Mouse (Mus musculus) thymus, adult 2 months (tissue): ENCODE data around the gene Elmo3. TPM values are rescaled to one million over a fixed set of nuclear protein-coding genes. Genes with fewer than 3 reads are reported as not detected.

Experiments used
- DNase-seq: peaks from one replicate; pipeline ENCODE4 v3.0.0; 2021
- H3K27ac ChIP-seq: fragments of 200-500 bp; 2 replicates; pipeline ENCODE4 v1.5.1; 2012; ENCODE audit warnings: low read length, control low read depth; ENCODE audit not compliant: control insufficient read depth, insufficient read depth
- H3K27me3 ChIP-seq: fragments of 200-500 bp; 2 replicates; pipeline ENCODE4 v1.6.1; 2012; ENCODE audit warnings: mild to moderate bottlenecking, low read length, moderate library complexity, mixed read lengths; ENCODE audit not compliant: control insufficient read depth, insufficient read depth
- H3K36me3 ChIP-seq: fragments of 200-500 bp; 2 replicates; pipeline ENCODE4 v1.6.1; 2012; ENCODE audit warnings: mild to moderate bottlenecking, low read length, moderate library complexity; ENCODE audit not compliant: control insufficient read depth, insufficient read depth
- H3K4me1 ChIP-seq: fragments of 200-500 bp; replicated peaks from 2 replicates; pipeline ENCODE4 v1.6.1; 2012; ENCODE audit warnings: low read length; ENCODE audit not compliant: control insufficient read depth, insufficient read depth
- H3K4me3 ChIP-seq: fragments of 200-500 bp; 2 replicates; pipeline ENCODE4 v1.5.1; 2012; ENCODE audit warnings: mild to moderate bottlenecking, low read length, control low read depth, moderate library complexity; ENCODE audit not compliant: control insufficient read depth, insufficient read depth
- CTCF ChIP-seq: fragments of 200-500 bp; IDR thresholded peaks from 2 replicates; pipeline ENCODE4 v1.5.1; 2012; ENCODE audit warnings: mild to moderate bottlenecking, control low read depth, low read length, moderate library complexity, borderline replicate concordance; ENCODE audit not compliant: control insufficient read depth, poor library complexity, insufficient read depth; ENCODE audit errors: extremely low read depth
- POLR2A ChIP-seq: fragments of 200-500 bp; IDR thresholded peaks from 2 replicates; pipeline ENCODE4 v1.6.1; 2012; ENCODE audit warnings: mild to moderate bottlenecking, low read length, control low read depth, moderate library complexity; ENCODE audit not compliant: control insufficient read depth, poor library complexity, insufficient read depth; ENCODE audit errors: extremely low read depth
- WGBS: fragments of 180-500 bp; shearing (Covaris S2); methylation state at CpG from one replicate; pipeline ENCODE4 v1.1.7; 2018; 5-methylcytosine and 5-hydroxymethylcytosine counted together
- polyA plus RNA-seq: library from polyadenylated mRNA; depleted of rRNA; stranded (reverse); fragments of >200 nt; gene quantifications from 2 replicates; pipeline ENCODE4 v1.2.3, GENCODE M21; 2012

Gene Elmo3
- polyA plus RNA-seq, 1 experiment = 39.1 TPM

DNA sequence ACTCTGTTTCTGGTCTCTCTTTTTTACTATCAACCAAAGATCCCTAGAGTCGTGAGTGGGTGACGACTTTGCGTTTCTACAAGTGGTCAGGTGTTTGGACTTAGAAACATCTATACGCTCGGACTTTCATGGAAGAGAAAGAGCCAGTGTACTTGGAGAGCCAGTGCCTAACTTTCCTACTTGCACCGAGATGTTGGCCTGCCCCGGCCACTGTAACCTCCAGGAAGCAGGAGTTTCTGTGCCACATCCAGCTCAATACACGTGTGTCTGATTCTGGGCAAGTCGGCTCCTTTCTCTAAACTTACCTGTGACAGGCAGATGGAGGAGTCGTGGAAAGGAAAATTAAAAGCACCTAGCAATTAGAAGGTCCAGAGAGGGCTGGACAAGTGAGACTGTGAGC lies 29.6 kb upstream of the Elmo3 start, which contains the start of gene Nol3:
Nol3 (plus strand) TSS at position 301 of the 400 bp plus-strand sequence.
- no peak for DNase-seq
- Histone ChIP-seq H3K4me3 (peak within 1 kb of the TSS; percentile 41), H3K27me3 (peaks cover 2% of the 10 kb centered on the region; the same call in 1 of the 2 replicates), H3K36me3 (no peaks in the 10 kb centered on the region), H3K27ac (no peak within 1 kb of the TSS), H3K4me1 (peaks cover 18% of the 10 kb centered on the region)
- TF ChIP-seq POLR2A (no peak), CTCF (no peak)
- WGBS = 16% methylated on average over 10 of the region's 10 CpGs

- TF ChIP-seq POLR2A = no peak
- TF ChIP-seq CTCF = no peak
- Histone ChIP-seq H3K36me3 (no peaks in the 10 kb centered on the region), H3K4me3 (peak overlapping the region; percentile 41), H3K27me3 (no peaks in the 10 kb centered on the region; the same call in 1 of the 2 replicates), H3K27ac (no peak overlapping the region), H3K4me1 (peaks cover 17% of the 10 kb centered on the region)
- whole genome bisulfite sequencing = 4% methylated on average over 30 of the region's 30 CpGs
- peak; percentile 49 for DNase-seq
Observed at GRCm38 (mm10) chr8:105276292-105277120, 28.9 kb upstream of the Elmo3 start.

DNA sequence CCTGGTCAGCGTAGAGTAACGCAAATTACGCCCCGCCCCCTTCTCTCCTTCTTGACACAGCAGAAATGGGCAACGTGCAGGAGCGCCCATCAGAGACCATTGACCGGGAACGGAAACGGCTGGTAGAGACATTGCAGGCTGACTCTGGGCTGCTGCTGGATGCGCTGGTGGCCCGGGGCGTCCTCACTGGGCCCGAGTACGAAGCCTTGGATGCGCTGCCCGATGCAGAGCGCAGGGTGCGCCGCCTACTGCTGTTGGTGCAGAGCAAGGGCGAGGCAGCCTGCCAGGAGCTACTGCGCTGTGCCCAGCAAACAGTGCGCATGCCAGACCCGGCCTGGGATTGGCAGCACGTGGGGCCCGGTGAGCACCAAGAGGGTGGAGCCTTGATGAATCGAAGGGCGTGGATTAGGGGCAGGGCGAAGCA lies 26.5 kb upstream of the Elmo3 start:
- no peaks in the 10 kb centered on the region; the same call in 1 of the 2 replicates for H3K27me3 ChIP-seq
- no peak overlapping the region for H3K27ac ChIP-seq
- H3K36me3 ChIP-seq = no peaks in the 10 kb centered on the region
- H3K4me1 ChIP-seq = peaks cover 20% of the 10 kb centered on the region
- no peak overlapping the region for H3K4me3 ChIP-seq
- TF ChIP-seq CTCF (no peak), POLR2A (no peak)
- 2% methylated on average over 28 of the region's 28 CpGs for whole genome bisulfite sequencing
- DNase-seq = no peak

DNA sequence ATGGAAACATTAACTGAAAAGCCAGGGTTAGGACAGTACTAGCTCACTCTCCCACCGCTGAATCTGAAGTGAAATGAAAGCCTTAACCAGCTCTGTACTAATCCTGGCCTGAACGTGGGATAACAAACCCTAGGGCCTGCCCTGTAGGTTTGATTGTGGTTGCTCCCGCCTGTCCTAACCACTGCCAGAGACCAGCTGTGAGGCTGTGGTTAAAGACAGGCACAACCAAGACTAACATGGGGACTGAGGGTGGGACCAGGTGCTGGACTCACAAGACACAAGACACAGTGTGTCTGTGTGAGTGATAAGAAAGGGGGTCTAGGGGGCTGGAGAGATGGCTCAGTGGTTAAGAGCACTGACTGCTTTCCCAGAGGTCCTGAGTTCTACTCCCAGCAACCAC lies 24.8 kb upstream of the Elmo3 start:
- Histone ChIP-seq H3K4me1 (peaks cover 20% of the 10 kb centered on the region), H3K27me3 (no peaks in the 10 kb centered on the region; the same call in 1 of the 2 replicates), H3K4me3 (no peak overlapping the region), H3K36me3 (no peaks in the 10 kb centered on the region), H3K27ac (no peak overlapping the region)
- WGBS = 14% methylated on average over 3 of the region's 3 CpGs
- TF ChIP-seq POLR2A (no peak), CTCF (no peak)
- DNase-seq = no peak

- DNase-seq = no peak
- H3K4me3 ChIP-seq = no peak overlapping the region
- 98% methylated on average over 12 of the region's 12 CpGs for WGBS
- no peaks in the 10 kb centered on the region; the same call in 1 of the 2 replicates for H3K27me3 ChIP-seq
- H3K36me3 ChIP-seq = no peaks in the 10 kb centered on the region
- TF ChIP-seq POLR2A (no peak), CTCF (no peak)
- no peak overlapping the region for H3K27ac ChIP-seq
- H3K4me1 ChIP-seq = peaks cover 12% of the 10 kb centered on the region
Observed at GRCm38 (mm10) chr8:105281821-105282220, 23.6 kb upstream of the Elmo3 start.

DNA sequence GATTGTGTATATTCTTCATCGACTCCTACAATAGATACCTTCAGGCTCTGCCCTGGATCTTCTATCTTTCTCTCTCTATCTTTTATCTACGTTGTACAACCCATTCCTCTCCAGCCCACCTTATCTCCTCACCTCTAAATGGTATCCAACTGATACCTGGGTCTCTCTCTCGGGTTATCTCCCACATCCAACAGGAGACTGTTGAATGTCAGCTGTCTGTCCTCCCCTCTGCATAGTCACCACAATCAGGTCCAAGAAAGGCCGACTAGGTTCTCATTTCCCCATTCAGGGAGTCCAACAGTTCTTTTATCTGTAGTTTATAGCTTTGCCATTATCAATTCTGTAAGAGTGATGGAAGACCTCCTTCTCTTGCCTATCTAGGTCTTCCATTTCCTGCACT lies 23.2 kb upstream of the Elmo3 start:
- no peak for TF ChIP-seq POLR2A
- no peak for TF ChIP-seq CTCF
- no peaks in the 10 kb centered on the region for H3K36me3 ChIP-seq
- H3K4me3 ChIP-seq = no peak overlapping the region
- no peak overlapping the region for H3K27ac ChIP-seq
- no peak for DNase-seq
- 91% methylated on average over 4 of the region's 4 CpGs for WGBS
- no peaks in the 10 kb centered on the region; the same call in 1 of the 2 replicates for H3K27me3 ChIP-seq
- peaks cover 12% of the 10 kb centered on the region for H3K4me1 ChIP-seq
